Mouse (Mus musculus) small intestine, adult 10 weeks (tissue): ENCODE results near the gene Slc16a12. TPM values are rescaled to one million over a fixed set of nuclear protein-coding genes. Genes with fewer than 3 reads are reported as not detected.

Experiments used
- polyA plus RNA-seq: library from polyadenylated mRNA; stranded (reverse); fragments of 350-450 nt; fragmentation: Illumina TruSeq; extraction: RNeasy Lipid Tissue Mini Kit (QIAGEN cat#74804); gene quantifications from one replicate; pipeline ENCODE4 v1.2.3, GENCODE M21; 2014; ENCODE audit warnings: low replicate concordance

Slc16a12 gene
- 8.1 TPM for polyA plus RNA-seq

DNA sequence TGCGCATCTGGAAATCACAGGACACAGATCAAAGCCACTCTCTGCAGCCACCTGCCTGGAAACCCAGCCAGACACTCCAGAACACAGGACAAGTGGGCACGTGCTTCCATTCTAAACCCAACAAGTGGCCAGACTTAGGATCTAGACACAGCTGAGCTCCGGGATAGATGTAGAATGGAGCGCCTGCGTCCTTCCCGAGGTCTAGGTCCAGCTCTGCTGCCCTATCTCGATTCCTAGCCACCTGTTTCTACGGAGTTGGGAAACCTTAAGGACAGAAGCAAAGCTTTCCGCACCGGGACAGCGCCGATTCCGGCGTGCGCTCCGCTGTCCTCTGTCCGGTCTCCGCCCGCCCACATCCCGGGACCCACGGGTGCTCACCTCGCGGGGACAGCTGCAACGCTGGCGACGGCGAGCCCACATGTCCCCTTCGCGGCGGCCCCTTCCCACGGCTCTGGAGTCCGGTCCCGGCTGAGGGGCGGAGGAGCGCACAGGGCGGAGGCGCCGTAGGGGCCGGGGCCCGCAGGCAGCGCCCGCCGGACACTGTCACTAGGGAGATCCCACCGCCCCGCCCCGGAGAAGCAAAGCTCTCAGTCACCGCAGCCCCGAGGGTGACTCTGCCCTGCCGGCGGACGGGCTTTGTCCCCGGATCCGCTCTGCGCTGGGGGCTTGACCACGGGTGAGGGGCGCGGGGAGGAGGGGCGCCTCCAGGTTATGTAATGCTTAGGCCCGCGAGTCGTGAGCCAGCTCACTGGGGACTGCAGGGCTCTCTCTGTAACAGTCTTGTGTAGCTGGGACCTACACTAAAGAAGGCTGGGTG, at the start of gene Slc16a12:
Slc16a12 (minus strand) TSS at position 602 of the 817 bp plus-strand sequence.

DNA sequence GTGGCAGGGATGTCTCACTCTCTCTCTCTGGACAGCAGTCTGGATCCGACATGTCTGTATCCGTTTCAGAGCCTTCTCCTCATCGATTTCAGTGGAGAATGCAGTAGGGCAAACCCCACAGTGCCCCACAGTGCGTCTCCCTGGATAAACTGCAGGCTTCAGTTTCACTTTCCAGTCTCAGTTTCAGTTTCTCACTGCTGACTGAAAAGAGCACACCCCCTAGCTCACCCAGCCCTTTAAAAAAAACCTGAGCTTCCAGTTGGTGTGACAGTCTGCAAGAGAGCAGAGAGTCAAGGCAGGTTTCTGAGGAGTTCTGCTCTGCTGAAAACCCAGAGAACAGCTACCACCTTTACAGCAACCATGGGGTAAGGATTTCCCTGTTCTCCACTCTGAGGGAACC, 106.5 kb downstream of the Slc16a12 start, which contains the start of the genes Ifit1bl2 and Ifit1:
Ifit1bl2 (minus strand) TSS at position 121 of the 400 bp plus-strand sequence.
Ifit1 (plus strand) TSS at position 249 of the 400 bp plus-strand sequence.

Other genes with a start within 250 kb of the Slc16a12 start
- gene Lipa, start 219.8 kb downstream of the Slc16a12 start, polyA plus RNA-seq: 190 TPM
- 14.3 TPM for gene Ifit2, start 196.6 kb downstream of the Slc16a12 start, polyA plus RNA-seq
- gene Ifit3, start 163.8 kb downstream of the Slc16a12 start, polyA plus RNA-seq: 22.7 TPM
- gene Ifit1bl1, start 145.3 kb downstream of the Slc16a12 start, polyA plus RNA-seq: 169 TPM
- gene Ifit3b, start 139.3 kb downstream of the Slc16a12 start, polyA plus RNA-seq: 5.6 TPM
- gene Ifit1bl2, start 106.5 kb downstream of the Slc16a12 start, polyA plus RNA-seq: 470 TPM
- gene Ifit1, start 106.4 kb downstream of the Slc16a12 start, polyA plus RNA-seq: 95.2 TPM
- 36.8 TPM for gene Pank1, start 132.2 kb upstream of the Slc16a12 start, polyA plus RNA-seq
- gene Kif20b, start 175.1 kb upstream of the Slc16a12 start, polyA plus RNA-seq: 46.8 TPM